Mouse (Mus musculus) gastrocnemius, adult 8-10 months (tissue): Measurements from ENCODE around the gene Afap1. TPM values are rescaled to one million over a fixed set of nuclear protein-coding genes. Genes with fewer than 3 reads are reported as not detected.

ENCODE experiments used
- DNase-seq, 2 experiments: peaks; one replicate each; pipeline ENCODE4 v3.0.0; 2022; ENCODE audit warnings: low spot score in 2 of 2
- total RNA-seq, 4 experiments: library from RNA; stranded (reverse); gene quantifications; 2 replicates each; pipeline ENCODE4 v1.2.4; 2022

Gene Afap1
- total RNA-seq, 4 experiments from 2014 or later, result 5.5 to 7.5 (median 5.8) TPM

- no peak for DNase-seq
Observed at GRCm38 (mm10) chr5:36039596-36039995, 146.5 kb downstream of the Afap1 start.

GRCm38 (mm10) chr5:36040398-36041235, 147.5 kb downstream of the Afap1 start:
- DNase-seq, result peak in 1 of 2 experiments; percentile 15

GRCm38 (mm10) chr5:36041236-36041562, 148.1 kb downstream of the Afap1 start:
- no peak for DNase-seq

GRCm38 (mm10) chr5:36041756-36042155, 148.6 kb downstream of the Afap1 start:
- DNase-seq, result no peak

GRCm38 (mm10) chr5:36043154-36043553, 150.0 kb downstream of the Afap1 start:
- no peak for DNase-seq

Other genes with a start within 250 kb of the Afap1 start
- 10 to 100 TPM; 19.9 to 34.2 (median 25.1) TPM for gene Htra3, start 213.5 kb upstream of the Afap1 start, total RNA-seq
- 1 to 10 TPM; 1.4 to 2.9 (median 1.9) TPM for gene Sh3tc1, start 153.3 kb upstream of the Afap1 start, total RNA-seq
- 10 to 100 TPM; 36.1 to 43.4 (median 40.7) TPM for gene Ablim2, start 135.4 kb upstream of the Afap1 start, total RNA-seq